Mouse (Mus musculus): ENCODE measurements around the gene Sash1.

Gene Sash1

DNA sequence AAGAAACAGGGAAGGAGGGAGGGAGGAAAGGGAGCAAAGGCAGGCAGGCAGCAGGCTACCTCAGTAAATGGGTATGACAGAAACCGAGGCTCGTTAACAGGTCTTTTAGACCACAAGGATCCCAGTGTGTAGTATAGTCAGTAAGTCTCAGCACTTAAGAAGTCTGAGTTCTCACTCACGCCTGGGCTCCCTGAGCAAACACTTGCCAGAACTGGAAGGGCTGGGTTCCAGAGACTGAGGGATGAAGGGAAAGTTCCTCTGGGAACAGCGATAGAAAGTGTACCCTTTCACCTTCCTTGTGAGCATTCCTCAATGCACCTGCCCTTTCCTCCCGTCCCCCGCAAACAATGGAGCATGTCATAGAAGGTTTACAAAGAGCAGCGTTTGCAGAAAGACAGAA lies 16.5 kb upstream of the Sash1 start:
- DNase-seq (ENCODE audit: low spot score in 2 of 2), result no peak

DNA sequence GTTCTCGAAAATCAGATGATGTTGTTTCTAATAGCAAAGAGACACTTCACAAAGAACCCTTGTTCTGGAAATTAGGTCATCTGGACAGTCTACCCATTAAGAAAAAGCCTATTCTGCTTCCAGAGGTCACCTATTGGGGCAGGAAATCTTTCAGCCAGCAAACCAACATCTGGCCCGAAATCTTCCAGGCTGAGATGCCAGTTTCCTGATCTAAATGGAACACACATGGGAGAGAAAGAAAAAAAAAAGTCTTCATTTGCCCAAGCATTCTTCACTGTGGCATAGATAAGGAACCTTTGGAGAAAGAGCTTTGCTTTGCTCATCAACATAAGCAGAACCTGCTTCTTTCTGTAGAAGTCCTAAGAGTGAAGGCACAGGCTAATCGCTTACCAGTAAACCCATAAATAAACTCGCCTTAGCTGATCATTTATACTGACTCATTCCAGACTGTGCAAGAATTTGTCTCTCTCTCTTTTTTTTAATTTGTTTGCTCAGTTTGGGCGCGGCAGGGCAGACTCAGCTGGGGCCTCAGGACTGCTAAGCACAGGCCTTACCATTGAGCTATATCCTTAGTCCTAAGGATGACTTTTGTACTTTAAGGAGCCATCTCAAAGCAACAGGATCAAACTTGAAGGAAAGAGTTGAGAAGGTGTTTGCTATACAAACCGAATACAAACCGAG lies 13.1 kb upstream of the Sash1 start:
- no peak for DNase-seq (ENCODE audit: low spot score in 2 of 2)

DNA sequence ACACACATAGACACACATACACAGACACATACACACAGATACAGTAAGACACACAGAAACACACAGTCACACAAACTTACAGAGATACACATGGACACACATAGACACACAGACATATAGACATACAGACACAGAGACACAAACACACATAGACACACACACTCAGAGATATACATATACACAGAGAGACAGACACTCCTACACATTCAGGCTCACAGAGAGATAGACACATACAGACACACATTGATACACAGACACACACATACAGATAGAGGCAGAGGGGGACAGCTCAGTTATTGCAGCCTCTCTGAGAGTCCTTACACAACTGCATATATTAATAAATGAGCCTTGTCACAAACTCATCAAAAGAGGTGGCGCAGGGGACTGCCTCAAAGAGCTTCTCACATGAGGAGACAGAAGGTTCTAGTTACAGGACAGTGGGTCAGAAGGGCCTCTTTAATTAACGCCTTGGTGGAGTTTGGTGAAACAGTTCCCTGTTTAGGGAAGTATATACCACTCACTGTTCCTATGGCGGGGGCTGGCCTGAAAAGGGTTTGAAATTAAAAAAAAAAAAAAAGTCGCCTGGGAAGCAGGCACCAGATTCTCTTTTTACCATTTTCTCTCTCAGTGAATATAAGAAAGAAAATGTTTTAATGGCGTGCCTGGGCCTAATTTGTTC lies 12.4 kb upstream of the Sash1 start:
- DNase-seq (ENCODE audit: low spot score in 2 of 2), result no peak

DNA sequence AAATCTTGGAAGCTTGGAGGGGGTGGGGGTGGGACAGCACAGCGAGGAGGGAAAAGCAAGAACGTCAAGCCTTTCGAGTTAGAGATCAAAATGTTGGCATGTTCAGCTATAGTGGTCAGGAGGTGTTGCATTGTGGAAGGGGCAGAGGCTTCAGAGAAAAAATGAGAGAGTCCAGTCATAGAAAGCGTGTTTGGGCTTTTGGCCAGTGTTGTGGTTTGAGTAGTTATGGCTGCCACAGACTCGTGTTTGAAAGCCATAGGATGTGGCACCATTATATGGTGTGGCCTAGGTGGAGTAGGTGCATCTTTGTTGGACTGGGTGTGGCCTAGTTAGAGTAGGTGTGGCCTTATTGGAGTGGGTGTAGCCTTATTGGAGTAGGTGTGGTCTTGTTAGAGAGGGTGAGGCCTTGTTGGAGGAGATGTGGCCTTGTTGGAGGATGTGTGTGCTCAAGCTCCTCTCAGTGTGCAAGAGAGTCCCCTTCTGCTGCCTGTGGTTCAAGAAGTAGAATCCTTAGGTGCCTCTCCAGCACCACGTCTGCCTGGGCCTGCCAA lies 9.2 kb upstream of the Sash1 start:
- no peak for DNase-seq (ENCODE audit: low spot score in 2 of 2)

DNA sequence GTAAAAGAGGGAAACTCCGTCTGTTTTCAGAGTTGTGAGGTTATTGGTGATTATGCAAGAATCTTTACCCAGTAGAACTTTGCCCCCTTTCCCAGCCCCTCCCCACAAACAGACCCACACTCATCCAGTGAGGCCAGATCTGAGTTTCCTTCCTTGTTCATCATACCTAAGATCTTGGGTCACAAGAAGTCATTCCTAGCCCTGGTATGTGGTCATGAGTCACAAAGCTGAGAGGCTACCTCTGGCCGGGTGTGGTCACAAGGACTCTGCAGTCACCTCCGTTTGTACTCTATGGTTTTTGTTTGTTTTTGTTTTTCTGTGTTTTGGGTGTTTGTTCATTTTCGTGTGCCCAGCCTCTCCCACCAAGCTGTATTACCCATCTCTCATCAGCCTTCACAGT lies 4.6 kb upstream of the Sash1 start:
- DNase-seq (ENCODE audit: low spot score in 2 of 2), result no peak

DNA sequence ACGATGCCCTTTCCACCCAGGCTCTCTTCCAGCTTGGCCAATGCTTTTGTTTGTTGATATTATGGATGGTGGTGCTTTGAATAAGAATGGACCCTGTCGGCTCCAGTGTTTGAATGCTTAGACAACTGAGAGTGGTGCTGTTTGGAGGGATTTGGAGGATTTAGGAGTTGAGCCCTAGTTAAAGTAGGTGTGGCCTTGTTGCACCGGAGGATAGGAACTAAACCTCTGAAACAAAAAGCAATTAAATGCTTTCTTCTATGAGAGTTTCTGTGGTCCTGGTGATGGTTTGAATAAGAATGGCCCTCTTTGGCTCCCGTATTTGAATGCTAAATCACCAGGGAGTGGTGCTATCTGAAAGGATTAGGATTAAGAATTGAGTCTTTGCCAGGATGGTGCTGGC lies 3.5 kb upstream of the Sash1 start:
- DNase-seq (ENCODE audit: low spot score in 2 of 2), result no peak

DNA sequence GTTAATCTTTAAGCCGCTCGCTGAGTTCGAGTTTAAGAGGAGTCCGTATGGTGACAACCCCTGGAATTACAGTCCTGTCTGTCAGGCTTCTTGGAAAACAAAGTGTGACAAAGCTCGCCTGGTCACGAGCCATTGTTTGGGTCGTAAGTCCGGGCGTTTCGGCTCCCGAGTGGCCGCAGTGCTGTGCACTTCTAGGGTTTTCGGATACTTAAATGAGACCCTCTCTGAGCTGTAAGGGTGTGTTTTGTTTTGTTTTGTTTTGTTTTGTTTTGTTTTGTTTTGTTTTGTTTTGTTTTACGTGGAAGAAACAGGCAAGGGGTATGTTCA lies 621 bp upstream of the Sash1 start:
- DNase-seq (ENCODE audit: low spot score in 2 of 2), result no peak

DNA sequence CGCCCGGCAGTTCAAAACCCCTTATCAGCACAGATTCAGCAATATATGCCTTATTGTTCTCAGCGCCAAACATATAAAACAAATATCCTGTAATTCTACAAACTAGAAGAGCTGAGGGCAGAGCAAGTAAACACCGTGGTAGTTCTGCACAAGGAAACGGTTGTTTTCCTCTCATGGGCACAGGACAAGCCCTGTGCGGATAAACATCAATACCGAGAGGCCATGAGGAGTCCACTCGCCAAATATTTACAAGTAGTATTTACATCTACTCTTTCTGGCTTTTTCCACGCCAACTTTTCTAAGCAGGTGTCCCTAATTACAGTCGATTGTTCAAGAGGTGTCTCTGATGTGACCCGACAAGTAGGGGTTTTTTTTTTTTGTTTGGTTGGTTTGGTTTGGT lies 669 bp downstream of the Sash1 start:
- DNase-seq (ENCODE audit: low spot score in 2 of 2), result no peak

DNA sequence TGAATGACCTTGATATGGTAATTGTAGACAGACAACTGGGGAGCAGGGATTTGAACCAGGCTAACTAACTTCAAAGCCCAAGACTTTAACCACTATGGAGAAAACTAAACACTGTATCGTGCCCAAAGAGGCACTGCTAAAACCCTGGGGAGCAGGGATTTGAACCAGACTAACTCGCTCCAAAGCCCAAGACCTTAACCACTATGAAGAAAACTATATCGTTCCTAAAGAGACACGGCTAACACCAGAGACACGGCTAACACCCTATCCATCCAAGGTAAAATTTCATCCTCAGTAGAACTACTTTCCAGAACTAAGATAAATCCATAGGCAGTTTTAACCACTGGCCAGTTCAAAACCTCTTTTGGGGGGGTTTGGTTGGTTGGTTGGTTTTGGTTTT lies 1.3 kb downstream of the Sash1 start:
- no peak for DNase-seq (ENCODE audit: low spot score in 2 of 2)

DNA sequence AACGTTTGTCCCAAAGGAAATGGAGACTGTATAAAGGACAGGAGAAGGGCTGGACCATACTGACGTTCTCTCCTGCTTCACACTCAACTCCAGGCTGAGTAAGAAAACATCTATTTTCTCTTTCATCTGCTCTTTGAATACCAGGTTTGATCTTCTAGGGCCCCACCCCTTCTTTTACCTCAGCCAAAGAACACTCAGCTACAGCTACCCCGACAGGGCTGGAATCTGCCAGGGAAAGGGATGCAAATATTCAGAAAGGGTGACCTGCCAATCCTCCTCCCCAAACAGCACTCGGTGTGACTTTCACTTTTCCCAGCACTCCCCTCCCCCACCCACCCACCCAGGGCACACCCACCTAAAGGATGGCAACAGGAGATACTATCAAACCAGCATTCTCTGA lies 2.2 kb downstream of the Sash1 start:
- no peak for DNase-seq (ENCODE audit: low spot score in 2 of 2)

DNA sequence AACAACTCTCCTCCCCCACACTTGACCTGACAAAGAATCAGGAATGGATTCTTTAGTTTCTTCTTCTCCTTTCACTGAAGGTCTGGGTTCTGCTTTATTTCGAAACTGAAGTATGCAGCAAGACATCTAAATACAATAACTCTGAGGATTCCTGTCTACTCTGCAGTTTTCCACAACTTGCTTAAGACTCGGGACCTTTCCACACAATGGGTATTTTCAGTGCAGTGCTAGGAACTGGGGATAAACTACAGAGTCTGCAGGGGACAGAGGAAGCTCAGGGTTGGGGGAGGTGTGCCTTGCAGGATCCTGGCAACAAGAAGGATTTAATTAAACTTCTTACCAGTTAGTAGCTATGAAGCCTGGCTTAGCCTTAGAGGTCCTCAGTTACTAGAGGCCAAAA lies 4.1 kb downstream of the Sash1 start:
- DNase-seq (ENCODE audit: low spot score in 2 of 2), result no peak

DNA sequence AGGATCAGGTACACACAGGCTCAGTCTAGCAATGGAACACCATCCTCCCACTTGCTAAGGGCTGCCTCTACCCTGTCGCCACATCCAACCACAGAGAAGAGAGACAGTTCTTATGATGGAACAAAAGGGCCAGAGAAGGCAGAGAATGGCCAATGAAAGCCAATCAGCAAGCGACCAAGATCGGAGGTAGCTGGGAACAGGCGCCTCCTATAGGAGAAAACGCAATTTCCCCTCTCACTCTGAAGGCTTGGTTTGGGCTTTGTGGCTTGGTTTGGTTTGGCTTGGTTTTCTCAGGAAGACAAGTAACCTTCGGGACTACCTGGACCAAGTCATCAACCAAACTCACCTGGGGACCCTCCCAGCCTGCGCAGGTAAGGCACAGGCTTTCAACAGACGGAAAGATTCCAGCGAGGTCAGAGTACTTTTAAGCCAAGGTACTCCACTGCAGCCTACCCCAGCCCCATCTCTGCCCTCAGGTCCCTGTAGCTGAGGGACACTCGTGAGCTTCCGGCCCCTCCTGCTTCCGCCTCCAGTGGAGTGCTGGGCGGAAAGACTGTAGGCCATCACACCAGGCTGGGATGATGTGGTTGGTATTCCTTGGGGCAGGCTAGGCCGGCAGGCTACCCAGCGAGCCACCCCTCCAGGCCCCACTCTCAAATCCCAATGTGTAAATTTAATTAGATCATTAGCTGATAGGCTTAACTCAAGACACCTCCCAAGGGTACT lies 4.8 kb downstream of the Sash1 start:
- DNase-seq (ENCODE audit: low spot score in 2 of 2), result no peak

DNA sequence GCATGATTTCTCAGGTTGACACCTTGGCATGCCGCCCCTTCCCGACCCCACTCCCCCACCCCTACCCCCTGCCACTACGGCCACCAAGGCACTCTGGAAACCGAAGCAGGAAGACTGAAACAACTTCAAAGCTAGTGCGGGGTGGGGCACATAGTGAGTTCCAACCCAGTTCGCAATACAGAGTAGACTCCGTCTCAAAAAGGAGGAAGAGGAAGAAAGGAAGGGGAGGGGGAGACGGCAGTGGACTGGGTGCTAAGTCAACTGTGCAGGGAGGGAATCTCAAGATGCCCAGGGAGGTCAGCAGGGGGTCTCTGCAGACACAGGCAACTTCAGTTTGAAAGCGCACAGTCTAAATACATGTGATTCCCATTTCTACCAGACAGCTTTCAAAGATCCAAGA lies 7.0 kb downstream of the Sash1 start:
- no peak for DNase-seq (ENCODE audit: low spot score in 2 of 2)

DNA sequence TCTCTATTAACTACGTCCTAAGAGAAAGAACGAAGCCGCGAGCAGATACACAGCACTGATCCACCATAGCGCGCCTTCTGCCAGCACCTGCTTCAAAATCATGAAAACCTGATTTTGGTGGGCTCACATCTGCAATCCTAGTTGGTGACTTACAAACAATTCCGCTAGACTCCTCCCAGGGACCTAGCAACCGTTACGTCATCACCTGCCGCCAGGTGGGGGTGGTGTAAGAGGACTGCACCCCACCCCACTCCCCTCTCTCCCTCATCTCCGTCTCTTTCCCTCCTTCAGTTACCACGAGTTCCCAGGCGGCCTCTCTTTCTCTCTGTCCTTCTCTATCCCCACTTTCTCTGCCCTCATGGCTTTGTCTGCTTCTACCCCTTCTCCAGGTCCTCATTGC lies 7.5 kb downstream of the Sash1 start:
- DNase-seq (ENCODE audit: low spot score in 2 of 2), result no peak

DNA sequence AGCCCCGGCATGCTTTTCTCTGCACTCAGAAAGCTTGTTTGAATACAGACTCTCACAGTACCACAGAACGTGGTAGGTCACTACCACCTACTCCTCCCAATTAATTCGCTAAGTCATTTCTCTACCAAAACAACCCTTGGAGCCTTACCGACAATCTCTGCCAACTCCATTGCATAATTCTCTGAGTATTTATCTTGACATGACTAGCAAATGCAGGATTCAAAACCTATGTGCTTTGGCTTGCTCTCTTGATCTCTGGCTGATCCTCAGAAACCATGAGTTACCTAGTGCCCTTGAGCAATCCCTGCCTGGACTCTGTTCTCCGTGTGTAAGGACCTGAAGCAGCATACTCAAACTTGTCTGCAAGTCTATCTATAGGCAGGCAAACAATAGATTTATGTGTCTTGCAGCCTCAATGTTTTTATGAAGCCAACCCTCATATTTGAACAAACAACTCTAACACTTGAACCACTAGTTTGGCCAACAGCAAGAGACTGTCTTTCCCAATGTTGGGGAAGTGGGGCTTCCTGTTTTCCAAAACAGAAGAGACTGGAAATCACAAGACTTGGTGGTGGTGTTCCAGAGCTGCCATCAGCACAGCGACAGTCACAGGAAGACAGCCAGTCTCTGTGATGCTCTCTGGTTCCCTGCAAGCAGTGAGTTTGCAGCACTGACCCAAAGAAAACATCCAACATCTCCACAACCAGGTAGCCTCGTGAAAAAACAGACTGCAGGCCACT lies 12.1 kb downstream of the Sash1 start:
- DNase-seq (ENCODE audit: low spot score in 2 of 2), result no peak

DNA sequence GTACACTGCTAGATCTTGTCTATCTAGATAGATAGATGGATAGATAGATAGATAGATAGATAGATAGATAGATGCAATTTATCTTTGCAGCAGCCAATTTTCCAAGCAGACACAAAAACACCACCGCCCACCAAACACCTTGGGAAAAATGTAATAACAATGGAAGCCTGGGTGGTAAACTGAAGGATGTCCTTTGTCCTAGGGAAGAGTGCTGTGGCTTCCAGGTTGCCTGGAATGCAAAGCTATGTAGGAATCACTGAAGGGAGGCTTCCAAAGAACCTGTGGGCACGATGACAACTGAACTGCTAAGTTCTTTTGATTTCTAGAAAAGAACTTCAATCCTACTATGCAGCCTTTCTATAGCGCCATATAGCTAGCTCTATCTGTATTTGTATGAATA lies 13.1 kb downstream of the Sash1 start:
- DNase-seq (ENCODE audit: low spot score in 2 of 2), result no peak

DNA sequence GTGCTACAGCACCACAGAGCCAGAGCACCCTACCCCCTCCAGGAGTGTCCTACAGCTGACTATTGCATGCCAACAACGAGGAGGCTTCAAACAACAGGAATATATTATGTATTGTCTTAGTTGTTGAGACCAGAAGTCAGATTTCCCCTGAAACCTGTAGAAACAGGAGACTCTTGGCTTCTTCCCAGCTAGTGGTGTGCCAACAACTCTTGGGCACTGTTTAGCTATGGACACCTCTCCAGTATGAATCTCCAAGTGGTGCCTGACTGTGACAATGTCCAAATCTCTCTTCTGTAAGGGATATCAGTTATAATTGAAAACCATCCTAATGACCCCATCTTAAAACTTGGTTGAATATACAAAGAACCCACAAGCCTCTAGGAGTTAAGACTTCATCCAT lies 13.9 kb downstream of the Sash1 start:
- no peak for DNase-seq (ENCODE audit: low spot score in 2 of 2)

DNA sequence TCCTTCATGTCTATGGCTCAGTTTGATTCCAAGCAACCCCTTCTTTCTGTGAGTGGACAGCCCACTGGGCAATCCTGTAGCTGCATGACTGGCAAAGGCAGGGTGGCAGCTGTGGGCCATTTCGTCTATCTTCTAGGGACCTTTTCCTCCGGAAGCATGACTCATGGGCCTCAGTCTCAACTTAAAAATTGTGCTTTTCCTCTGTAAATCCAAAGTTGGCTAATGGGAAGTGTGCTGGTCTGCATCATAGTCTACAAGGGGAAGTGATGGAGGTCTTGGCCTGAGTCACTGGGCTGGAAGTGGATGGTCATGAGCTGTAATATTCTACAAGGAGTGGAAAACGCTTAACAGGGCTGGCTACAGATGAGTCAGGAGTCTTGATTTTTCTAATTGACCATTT lies 15.5 kb downstream of the Sash1 start:
- DNase-seq (ENCODE audit: low spot score in 2 of 2), result no peak

DNA sequence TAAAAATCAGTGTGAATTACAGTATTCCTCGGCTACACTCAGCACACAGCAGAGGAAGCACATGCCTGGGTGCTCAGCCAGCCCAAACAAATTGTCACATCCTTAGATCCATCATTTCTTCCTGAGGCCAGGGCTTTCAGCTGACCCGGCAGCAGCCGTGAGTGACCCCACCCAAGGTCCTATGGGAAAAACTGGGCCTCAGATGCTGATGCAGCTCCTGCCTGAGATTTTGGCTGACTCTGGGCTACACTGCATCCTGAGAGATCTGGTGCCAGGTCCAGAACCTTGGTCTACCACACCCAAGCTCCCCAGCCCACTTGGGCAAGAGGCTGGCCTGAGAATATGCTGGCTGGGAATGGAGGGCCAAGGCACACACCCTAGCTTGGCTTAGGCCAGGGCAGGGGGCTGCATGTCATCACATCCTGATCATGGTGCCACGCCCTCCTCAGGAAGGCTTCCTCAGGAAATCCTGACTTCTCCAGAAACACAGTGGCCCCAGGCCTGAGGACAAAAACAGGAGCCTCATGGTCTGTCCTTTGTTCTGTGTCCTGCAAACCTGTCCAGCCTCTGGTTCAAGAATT lies 19.7 kb downstream of the Sash1 start:
- DNase-seq (ENCODE audit: low spot score in 2 of 2), result no peak

DNA sequence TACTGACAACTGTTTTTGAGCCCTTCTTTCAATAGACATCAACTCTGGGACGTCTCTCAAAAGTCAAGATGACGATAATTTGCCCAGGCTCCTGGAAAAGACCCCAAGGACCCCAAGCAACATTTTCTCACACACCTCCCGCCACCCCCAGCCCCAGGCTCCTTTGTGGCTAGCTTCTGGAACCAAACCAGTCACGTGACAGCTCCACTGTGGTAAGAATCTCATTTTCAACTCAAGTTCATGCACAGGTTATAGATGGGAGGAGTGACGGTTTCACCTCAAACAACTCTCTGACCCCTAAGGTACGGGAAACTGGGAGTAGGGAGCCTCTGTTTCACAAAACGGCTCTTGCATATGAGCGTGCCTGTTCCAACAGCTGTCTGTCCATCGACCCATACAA lies 25.2 kb downstream of the Sash1 start:
- no peak for DNase-seq (ENCODE audit: low spot score in 2 of 2)

DNA sequence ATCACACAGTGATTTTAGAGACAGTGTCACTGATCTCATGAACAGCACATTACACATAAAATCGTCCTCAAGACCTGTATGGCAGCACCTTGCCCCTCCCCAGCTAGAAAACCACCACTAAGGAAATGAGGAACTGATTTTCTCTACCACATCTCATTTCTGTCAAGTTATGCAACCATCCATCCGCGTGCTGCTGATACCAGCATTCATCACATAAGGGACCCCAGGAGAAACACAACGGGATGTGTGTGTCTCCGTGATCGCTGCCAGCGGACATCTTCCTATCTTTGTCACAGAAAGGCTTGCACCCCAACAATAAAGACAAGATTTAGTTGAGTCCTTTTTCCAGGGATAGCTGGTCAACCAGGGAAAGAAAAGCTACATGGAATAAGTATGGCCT lies 27.2 kb downstream of the Sash1 start:
- DNase-seq (ENCODE audit: low spot score in 2 of 2), result no peak

DNA sequence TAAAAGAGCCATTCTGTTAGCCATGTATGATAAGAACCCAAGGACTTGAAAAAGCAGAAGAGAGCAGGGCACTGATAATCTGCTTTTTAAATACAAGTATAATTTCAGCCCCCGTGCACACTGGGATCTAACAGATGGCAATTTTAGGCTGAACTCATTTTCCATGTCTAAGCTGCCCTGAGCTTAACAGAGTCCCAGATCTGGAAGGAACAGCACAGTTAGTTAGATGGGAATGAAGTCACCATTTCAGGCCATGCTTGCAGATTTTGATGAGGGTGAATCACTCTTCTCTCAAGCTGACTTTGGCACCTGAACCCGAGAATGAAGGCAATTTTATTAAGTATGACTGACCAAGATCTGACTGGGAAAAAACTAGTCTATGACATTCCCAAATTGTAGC lies 28.9 kb downstream of the Sash1 start:
- no peak for DNase-seq (ENCODE audit: low spot score in 2 of 2)
